Mouse (Mus musculus) intestine, embryonic 16.5 days (tissue): ENCODE data around the gene Tcp1. TPM values are rescaled to one million over a fixed set of nuclear protein-coding genes. Genes with fewer than 3 reads are reported as not detected.
A peak's percentile ranks its signal among the peaks of the same experiment; 100 is the strongest.
"Not testable (repeated sequence)": the region's sequence is repeated elsewhere in the genome, so short reads cannot be mapped to it uniquely, and the experiment has no call there.

Experiments used
- ATAC-seq: fragments of 200-750 bp; cut with Nextera tagmentation; 2 replicates; pipeline ENCODE4 v1.8.0; 2017; ENCODE audit warnings: moderate TSS enrichment, moderate library complexity
- H3K27ac ChIP-seq: fragments of 300-500 bp; sonication (generic); 2 replicates; pipeline ENCODE4 v1.5.1; 2014; ENCODE audit warnings: mild to moderate bottlenecking, low read length
- H3K27me3 ChIP-seq: fragments of 300-500 bp; sonication (generic); replicated peaks from 2 replicates; pipeline ENCODE4 v1.6.1; 2014; ENCODE audit warnings: low read length, control low read depth, mixed read lengths; ENCODE audit not compliant: control insufficient read depth, insufficient read depth
- H3K36me3 ChIP-seq: fragments of 300-500 bp; sonication (generic); 2 replicates; pipeline ENCODE4 v1.6.1; 2014; ENCODE audit warnings: low read length, control low read depth; ENCODE audit not compliant: control insufficient read depth, insufficient read depth
- H3K4me1 ChIP-seq: fragments of 300-500 bp; sonication (generic); 2 replicates; pipeline ENCODE4 v1.6.1; 2014; ENCODE audit warnings: low read length, control low read depth, mixed read lengths; ENCODE audit not compliant: control insufficient read depth, insufficient read depth
- H3K4me2 ChIP-seq: fragments of 300-500 bp; sonication (generic); 2 replicates; pipeline ENCODE4 v1.6.1; 2014; ENCODE audit warnings: low read depth, low read length, control low read depth
- H3K4me3 ChIP-seq: fragments of 300-500 bp; sonication (generic); 2 replicates; pipeline ENCODE4 v1.5.1; 2014; ENCODE audit warnings: mild to moderate bottlenecking, low read length
- H3K9ac ChIP-seq: fragments of 300-500 bp; sonication (generic); 2 replicates; pipeline ENCODE4 v1.6.1; 2014; ENCODE audit warnings: low read depth, low read length
- H3K9me3 ChIP-seq: fragments of 300-500 bp; sonication (generic); 2 replicates; pipeline ENCODE4 v1.6.1; 2016; ENCODE audit warnings: low read length, control low read depth; ENCODE audit not compliant: control insufficient read depth
- WGBS: fragments of 180-500 bp; shearing (Covaris S2); extraction: QIAGEN DNeasy Blood & Tissue Kit; methylation state at CpG from one replicate; pipeline ENCODE4 v1.1.7; 2014; 5-methylcytosine and 5-hydroxymethylcytosine counted together
- polyA plus RNA-seq: library from polyadenylated mRNA; unstranded; fragments of >200 nt; fragmentation: Nextera tagmentation; extraction: Ambion mirVana; gene quantifications from 2 replicates; pipeline ENCODE4 v1.2.1, GENCODE M21; 2015

The Tcp1 gene
- polyA plus RNA-seq, 1 experiment from 2014 or later, result 348 TPM

DNA sequence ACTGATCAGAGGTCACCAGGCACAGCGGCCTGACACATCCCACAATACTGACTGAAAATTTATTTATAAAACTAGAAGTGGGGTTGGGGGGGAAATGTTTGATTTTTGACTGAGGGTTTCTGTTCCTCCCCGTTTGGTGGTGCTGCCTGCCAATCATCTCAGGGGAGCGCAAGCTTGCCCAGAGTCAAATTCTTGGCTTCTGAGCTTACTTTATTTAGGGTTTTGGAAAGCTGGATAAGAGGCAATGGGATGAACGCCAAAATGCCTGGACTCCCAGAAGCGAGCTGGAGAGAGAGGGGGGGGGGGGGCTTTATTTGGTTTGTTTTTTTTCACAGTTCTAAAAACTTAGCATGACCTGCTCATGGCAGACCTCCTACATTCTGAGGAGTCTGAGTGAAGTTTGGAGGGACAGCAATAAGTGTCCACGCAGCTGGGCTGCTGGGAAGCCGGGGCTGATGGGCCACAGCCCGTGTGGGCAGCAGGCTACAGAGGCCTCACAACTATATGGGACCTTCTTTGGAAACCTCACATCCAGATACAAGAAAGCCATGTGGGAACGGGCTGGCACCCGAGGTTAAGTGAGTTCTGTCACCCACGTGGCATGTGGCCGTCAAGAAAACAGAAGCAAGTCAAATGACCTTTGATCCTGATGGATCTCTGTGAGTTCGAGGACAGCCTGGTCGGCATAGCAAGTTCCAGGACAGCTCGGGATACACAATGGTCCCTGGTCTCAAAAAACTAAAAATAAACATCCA, 28.3 kb upstream of the Tcp1 start:
- Histone ChIP-seq H3K4me1 (no peaks in the 10 kb centered on the region; the same call in 1 of the 2 replicates), H3K27me3 (no peaks in the 10 kb centered on the region), H3K4me2 (no peak overlapping the region), H3K4me3 (no peak overlapping the region), H3K36me3 (no peaks in the 10 kb centered on the region; the same call in 1 of the 2 replicates), H3K9ac (no peak overlapping the region), H3K9me3 (no peaks in the 10 kb centered on the region), H3K27ac (no peak overlapping the region)
- peak; percentile 28; the same call in 1 of the 2 replicates for ATAC-seq
- WGBS, result 65% methylated on average over 15 of the region's 15 CpGs

DNA sequence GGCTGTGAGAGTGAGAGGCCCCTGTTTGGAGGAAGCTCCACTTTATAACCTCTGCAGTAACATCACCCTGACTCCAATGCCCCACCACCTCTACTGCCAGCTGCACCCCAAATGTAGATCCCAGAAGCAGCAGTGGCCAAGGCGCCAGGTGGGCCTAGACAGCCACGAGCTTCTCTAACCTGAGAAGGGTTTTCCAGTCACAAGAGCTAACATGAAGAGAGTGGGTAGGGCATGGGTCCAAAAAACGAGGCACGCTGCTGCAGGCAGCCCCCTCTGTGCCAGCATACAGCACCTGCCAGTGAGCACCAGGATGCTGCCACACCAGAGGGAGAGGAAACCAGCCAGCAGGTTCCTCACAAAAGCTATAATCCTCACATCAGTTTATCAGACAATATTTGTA, 24.4 kb upstream of the Tcp1 start:
- no peaks in the 10 kb centered on the region for H3K27me3 ChIP-seq
- no peak overlapping the region for H3K4me3 ChIP-seq
- no peaks in the 10 kb centered on the region for H3K9me3 ChIP-seq
- no peaks in the 10 kb centered on the region; the same call in 1 of the 2 replicates for H3K36me3 ChIP-seq
- no peak for ATAC-seq
- H3K27ac ChIP-seq, result no peak overlapping the region
- H3K4me1 ChIP-seq, result no peaks in the 10 kb centered on the region; the same call in 1 of the 2 replicates
- 95% methylated on average over 4 of the region's 4 CpGs for WGBS
- H3K9ac ChIP-seq, result no peak overlapping the region
- H3K4me2 ChIP-seq, result no peak overlapping the region

DNA sequence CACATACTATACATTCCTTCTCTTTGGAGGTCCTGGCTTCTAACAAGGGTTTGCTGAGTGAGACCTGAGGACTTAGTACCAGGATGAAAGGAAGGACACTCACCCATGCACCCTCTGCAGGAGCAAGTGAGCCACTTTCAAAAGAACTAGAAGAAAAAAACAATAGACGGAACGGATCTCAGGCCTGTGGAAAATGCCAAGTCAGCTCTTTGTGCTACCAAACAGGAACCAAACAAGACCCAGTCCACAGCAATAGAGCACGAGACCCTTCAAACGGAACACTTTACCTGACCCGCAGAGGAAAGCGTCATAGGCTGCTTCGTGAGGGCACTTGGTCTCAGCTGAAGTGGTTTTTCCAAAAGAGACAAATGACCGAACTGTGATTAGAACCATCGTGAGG, 23.5 kb upstream of the Tcp1 start:
- Histone ChIP-seq H3K9ac (no peak overlapping the region), H3K4me3 (no peak overlapping the region), H3K4me1 (no peaks in the 10 kb centered on the region; the same call in 1 of the 2 replicates), H3K36me3 (no peaks in the 10 kb centered on the region; the same call in 1 of the 2 replicates), H3K4me2 (no peak overlapping the region), H3K27ac (no peak overlapping the region), H3K9me3 (no peaks in the 10 kb centered on the region), H3K27me3 (no peaks in the 10 kb centered on the region)
- ATAC-seq, result no peak
- 92% methylated on average over 9 of the region's 9 CpGs for WGBS

DNA sequence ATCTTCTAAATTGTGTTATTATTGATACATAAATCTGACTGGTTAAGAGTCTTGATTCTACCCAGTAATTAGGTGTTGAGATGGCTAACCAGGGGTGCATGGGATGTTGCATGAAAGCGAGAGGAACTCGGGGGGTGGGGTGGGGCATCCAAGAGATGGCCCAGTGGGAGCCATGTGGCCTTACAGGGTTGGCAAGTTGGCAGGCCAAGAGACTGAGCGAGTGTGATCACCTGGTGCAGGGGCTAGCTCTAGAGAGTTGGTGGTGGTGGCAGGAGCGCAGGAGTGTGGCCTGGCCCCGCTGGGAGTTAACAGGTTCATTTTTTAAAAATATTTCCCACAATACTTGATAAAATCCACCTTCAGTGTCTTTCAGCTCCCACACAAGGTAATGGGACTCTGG, 17.8 kb upstream of the Tcp1 start:
- 85% methylated on average over 5 of the region's 5 CpGs for WGBS
- no peaks in the 10 kb centered on the region for H3K9me3 ChIP-seq

DNA sequence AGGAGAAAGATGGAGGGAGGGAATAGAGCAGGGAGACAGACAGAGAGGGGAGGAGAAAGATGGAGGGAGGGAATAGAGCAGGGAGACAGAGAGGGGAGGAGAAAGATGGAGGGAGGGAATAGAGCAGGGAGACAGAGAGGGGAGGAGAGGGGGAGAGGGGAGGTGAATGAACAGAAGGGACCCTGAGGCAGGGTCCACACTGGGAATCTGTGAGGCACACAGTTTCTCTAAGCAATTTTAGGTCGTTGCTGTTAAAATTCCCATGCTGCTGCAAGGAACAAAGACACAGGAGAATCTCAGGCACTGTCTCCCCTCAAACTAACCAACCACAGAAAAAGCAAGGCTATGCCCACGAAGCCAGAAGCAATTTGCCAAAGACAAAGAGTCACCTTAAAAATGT, 16.9 kb upstream of the Tcp1 start:
- not testable (repeated sequence) for H3K4me1 ChIP-seq, H3K4me2 ChIP-seq, H3K27me3 ChIP-seq, H3K9me3 ChIP-seq, ATAC-seq, H3K9ac ChIP-seq, H3K4me3 ChIP-seq, H3K36me3 ChIP-seq, H3K27ac ChIP-seq
- WGBS, result 41% methylated on average over 2 of the region's 2 CpGs

More for the DNA sequence above, 17.8 kb upstream of the Tcp1 start:
- Histone ChIP-seq H3K4me3 (no peak overlapping the region), H3K4me2 (no peak overlapping the region), H3K9ac (no peak overlapping the region), H3K27ac (no peak overlapping the region), H3K4me1 (no peaks in the 10 kb centered on the region), H3K27me3 (no peaks in the 10 kb centered on the region), H3K36me3 (no peaks in the 10 kb centered on the region)
- no peak for ATAC-seq

DNA sequence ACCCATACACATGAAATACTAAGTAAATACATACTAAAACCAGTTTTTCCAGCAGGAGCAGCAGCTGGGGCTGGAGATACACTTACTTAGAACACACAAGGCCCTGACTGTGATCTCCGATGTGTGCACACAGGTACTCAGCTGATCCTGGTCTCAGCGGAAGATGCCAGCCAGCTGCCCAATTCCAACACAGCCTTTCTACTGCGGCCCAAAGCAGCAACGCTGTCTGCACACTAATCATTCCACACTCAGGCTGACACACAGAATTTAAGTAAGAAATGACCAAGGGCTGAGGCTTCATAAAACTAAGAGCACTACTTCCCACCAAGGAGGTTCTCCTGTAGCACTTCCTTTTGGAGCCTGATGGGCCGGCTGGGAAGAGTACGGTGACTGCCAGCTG, 13.2 kb upstream of the Tcp1 start:
- H3K36me3 ChIP-seq, result 0 out of 2 replicates have a peak, but pooled peaks cover 3% of the 10 kb centered on the region

DNA sequence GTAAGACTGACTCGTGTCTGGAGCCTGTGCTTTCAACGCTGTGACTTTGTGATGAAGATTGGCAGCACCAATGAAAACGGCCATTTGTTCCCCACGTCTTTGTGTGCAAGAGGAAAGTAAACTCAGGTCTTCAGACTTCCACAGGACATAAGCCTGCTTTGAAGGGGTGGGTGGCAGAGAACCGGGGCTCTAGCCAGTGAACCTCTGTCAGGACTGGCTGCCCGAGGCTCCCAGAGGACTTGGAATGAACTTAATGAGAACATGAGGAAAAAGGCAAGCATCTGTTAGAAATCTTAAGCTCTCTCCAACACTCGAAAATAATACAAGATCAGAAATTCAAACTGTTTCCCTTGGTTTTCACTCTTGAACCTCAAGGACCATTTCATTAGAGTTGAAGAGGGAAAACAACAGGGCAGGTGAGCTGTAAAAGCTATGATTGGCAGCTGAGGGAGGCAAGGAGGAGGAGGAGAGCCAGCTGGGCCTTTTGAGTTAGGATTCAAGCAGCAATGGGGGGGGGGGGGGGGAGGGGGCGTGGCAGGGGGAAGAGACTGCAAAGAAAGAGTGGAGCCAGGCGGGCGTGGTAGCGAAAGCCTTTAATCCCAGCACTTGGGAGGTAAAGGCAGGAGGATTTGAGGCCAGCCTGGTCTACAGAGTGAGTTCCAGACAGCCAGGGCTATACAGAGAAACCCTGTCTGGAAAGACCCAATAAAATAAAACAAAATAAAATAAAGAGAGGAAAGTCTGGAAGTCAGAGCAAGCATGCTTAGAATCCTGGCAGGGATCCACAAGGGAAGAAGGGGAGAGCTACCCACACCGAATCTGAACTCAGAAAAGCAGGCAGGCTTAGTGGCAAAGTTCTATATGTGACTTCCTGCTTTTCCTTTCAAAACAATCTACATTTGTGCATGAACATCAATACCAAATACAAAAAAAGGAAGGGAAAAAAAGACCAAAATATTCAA, 11.8 kb upstream of the Tcp1 start:
- Histone ChIP-seq H3K4me1 (no peaks in the 10 kb centered on the region), H3K4me3 (no peak overlapping the region), H3K9me3 (no peaks in the 10 kb centered on the region), H3K27me3 (no peaks in the 10 kb centered on the region), H3K4me2 (no peak overlapping the region), H3K9ac (no peak overlapping the region), H3K36me3 (0 out of 2 replicates have a peak, but pooled peaks cover 3% of the 10 kb centered on the region), H3K27ac (no peak overlapping the region)
- no peak for ATAC-seq
- WGBS, result 63% methylated on average over 11 of the region's 12 CpGs

More for the DNA sequence above, 13.2 kb upstream of the Tcp1 start:
- Histone ChIP-seq H3K27ac (no peak overlapping the region), H3K4me2 (no peak overlapping the region), H3K9ac (no peak overlapping the region), H3K9me3 (no peaks in the 10 kb centered on the region), H3K4me1 (no peaks in the 10 kb centered on the region), H3K27me3 (no peaks in the 10 kb centered on the region), H3K4me3 (no peak overlapping the region)
- WGBS, result 93% methylated on average over 6 of the region's 6 CpGs
- ATAC-seq, result no peak

DNA sequence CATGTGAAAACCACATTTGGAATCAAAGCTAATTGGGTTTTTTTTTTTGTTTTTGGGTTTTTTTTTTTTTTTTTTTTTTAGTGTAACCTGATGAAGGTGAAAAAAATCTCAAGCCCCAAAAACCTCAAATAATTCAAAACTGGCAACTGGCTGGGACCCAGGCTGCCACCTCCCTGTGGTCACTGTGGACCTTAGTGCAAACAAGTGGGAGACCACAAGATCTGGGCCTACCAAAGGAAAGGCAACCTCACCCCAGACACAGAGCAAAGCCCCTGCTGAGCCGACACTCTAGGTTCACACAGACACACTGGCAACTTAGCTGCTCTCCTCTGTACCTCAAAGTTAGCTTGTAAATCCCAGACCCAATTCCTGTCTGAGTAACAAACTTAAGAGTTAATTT, 11.2 kb upstream of the Tcp1 start:
- Histone ChIP-seq H3K27me3 (no peaks in the 10 kb centered on the region), H3K4me2 (no peak overlapping the region), H3K4me1 (no peaks in the 10 kb centered on the region), H3K9me3 (no peaks in the 10 kb centered on the region), H3K27ac (no peak overlapping the region), H3K4me3 (no peak overlapping the region), H3K9ac (no peak overlapping the region), H3K36me3 (0 out of 2 replicates have a peak, but pooled peaks cover 3% of the 10 kb centered on the region)
- ATAC-seq, result no peak
- WGBS, result 81% methylated on average over 1 of the region's 1 CpGs

DNA sequence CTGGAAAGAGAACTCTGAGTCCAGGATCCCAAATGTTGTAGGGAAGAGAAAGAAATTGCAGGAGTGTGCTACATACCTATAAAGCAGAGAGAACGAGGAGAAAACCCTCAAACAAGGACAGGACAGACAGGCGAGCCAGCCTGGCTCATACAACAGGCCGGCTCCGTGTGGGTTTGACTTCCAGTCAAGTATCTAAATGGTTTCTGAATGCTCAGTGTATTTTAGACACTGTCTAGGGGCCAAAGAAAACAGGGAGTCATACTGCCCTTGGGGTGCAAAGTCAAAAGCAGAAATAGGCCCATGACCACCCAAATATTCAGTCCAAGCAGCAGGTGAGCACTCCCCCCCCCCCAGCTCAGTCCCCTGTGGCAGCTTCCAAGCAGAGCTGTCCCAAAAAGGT, 9.7 kb upstream of the Tcp1 start:
- 0 out of 2 replicates have a peak, but pooled peaks cover 3% of the 10 kb centered on the region for H3K36me3 ChIP-seq
- no peak overlapping the region for H3K4me2 ChIP-seq
- no peaks in the 10 kb centered on the region for H3K27me3 ChIP-seq
- H3K9me3 ChIP-seq, result no peaks in the 10 kb centered on the region
- no peaks in the 10 kb centered on the region for H3K4me1 ChIP-seq
- no peak overlapping the region for H3K27ac ChIP-seq
- H3K9ac ChIP-seq, result no peak overlapping the region
- ATAC-seq, result no peak
- WGBS, result 92% methylated on average over 4 of the region's 4 CpGs
- no peak overlapping the region for H3K4me3 ChIP-seq
